8 mouse cellular contexts compared by ENCODE assay signal in the genomic region with DNA sequence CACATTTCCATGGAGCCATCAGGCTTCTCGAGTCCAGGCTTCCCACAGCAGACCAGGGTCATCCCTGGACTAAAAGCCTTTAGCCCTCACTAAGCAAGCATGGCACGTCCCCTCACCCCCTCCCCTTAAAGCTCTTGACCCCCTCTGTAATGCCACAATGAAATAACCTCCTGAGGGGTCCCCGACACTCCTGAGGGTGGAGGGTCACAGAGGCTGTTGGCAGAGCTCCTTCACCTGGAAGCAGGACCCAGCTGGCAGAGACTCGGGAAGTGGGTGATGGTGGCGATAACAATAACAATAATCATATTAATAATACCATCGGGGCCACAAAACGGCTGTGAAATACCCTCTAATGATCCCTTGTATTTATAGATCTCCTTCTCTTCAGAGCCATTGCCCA. TPM values are rescaled to one million over a fixed set of nuclear protein-coding genes. Genes with fewer than 3 reads are reported as not detected.
DNase-seq lines count a peak whose midpoint lies in the region; ATAC-seq lines count a peak whose summit lies in the region.

A gene (minus strand): TSS at position 101 of the 400 bp plus-strand sequence.

- no peak for ATAC-seq in forebrain, embryonic 14.5 days

- no peak for DNase-seq in left cerebral cortex, adult 18-20 months (ENCODE audit: low spot score in 2 of 2)
- no peak for DNase-seq in left cerebral cortex, adult 11 months (ENCODE audit: low spot score)
- DNase-seq in adrenal gland, postnatal 14 days, result no peak
- DNase-seq in forebrain, embryonic 14.5 days (ENCODE audit: low spot score), result no peak
- no peak for DNase-seq in limb, embryonic 10.5 days (ENCODE audit: low spot score)
- no peak for DNase-seq in yolk sac, embryonic 10.5 days (ENCODE audit: low spot score)
- DNase-seq in T-cell, adult 2 months (ENCODE audit: low spot score), result no peak
- DNase-seq in spleen, postnatal 10 days (ENCODE audit: low spot score in 2 of 2), result no peak

- peaks cover 10% of the 10 kb centered on the region; the same call in 1 of the 2 replicates for H3K27me3 ChIP-seq in forebrain, embryonic 14.5 days (replicated peaks; ENCODE audit: control insufficient read depth, insufficient read depth, low read length)
- H3K27me3 ChIP-seq in limb, embryonic 10.5 days (ENCODE audit: low read depth, poor library complexity, severe bottlenecking), result peaks cover 33% of the 10 kb centered on the region; the same call in 1 of the 2 replicates

- no peaks in the 10 kb centered on the region for H3K36me3 ChIP-seq in forebrain, embryonic 14.5 days (ENCODE audit: control insufficient read depth, insufficient read depth, low read length)
- H3K36me3 ChIP-seq in limb, embryonic 10.5 days, result no peaks in the 10 kb centered on the region

- no peak within 1 kb of the TSS for H3K9ac ChIP-seq in forebrain, embryonic 14.5 days (ENCODE audit: low read length)

- no peak within 1 kb of the TSS for H3K27ac ChIP-seq in forebrain, embryonic 14.5 days (ENCODE audit: low read depth, low read length)
- peak within 1 kb of the TSS; percentile 10; the same call in 1 of the 2 replicates for H3K27ac ChIP-seq in limb, embryonic 10.5 days

- H3K4me2 ChIP-seq in forebrain, embryonic 14.5 days (ENCODE audit: low read length), result no peak within 1 kb of the TSS

- H3K9me3 ChIP-seq in forebrain, embryonic 14.5 days (replicated peaks; ENCODE audit: control insufficient read depth, low read length), result no peaks in the 10 kb centered on the region
- no peaks in the 10 kb centered on the region for H3K9me3 ChIP-seq in limb, embryonic 10.5 days (replicated peaks)

- peaks cover 5% of the 10 kb centered on the region; the same call in 1 of the 2 replicates for H3K4me1 ChIP-seq in forebrain, embryonic 14.5 days (ENCODE audit: control insufficient read depth, insufficient read depth, low read length)
- peaks cover 57% of the 10 kb centered on the region for H3K4me1 ChIP-seq in limb, embryonic 10.5 days

- 81% methylated on average over 7 of the region's 7 CpGs for WGBS in forebrain, embryonic 14.5 days
- 70% methylated on average over 7 of the region's 7 CpGs for WGBS in limb, embryonic 10.5 days

- H3K4me3 ChIP-seq in forebrain, embryonic 14.5 days (ENCODE audit: low read depth, low read length), result no peak within 1 kb of the TSS
- peak within 1 kb of the TSS; percentile 23; the same call in 1 of the 2 replicates for H3K4me3 ChIP-seq in limb, embryonic 10.5 days

RNA-seq across cellular contexts. Expression of the gene that starts here (rescaled TPM):
- total RNA-seq in left cerebral cortex, adult 18-20 months (2021), result 10 to 100 TPM; 11.4 to 11.9 TPM
- 15.5 and 18.3 TPM in 2 replicates for total RNA-seq in adrenal gland, postnatal 14 days (2021)
- 14.3 and 14.6 TPM in 2 replicates for polyA plus RNA-seq in forebrain, embryonic 14.5 days (2014; fragmentation: Nextera tagmentation; extraction: Ambion mirVana)
- 26.1 and 28.1 TPM in 2 replicates for polyA plus RNA-seq in limb, embryonic 10.5 days (2016; fragmentation: Nextera tagmentation; extraction: Ambion mirVana)
